Mouse (Mus musculus) 3134 (cell line): Measurements from ENCODE around the gene Lsm14a.
A peak's percentile ranks its signal among the peaks of the same experiment; 100 is the strongest.

Experiments
- DNase-seq: peaks from one replicate; pipeline ENCODE4 v3.0.0-alpha.2; 2011; ENCODE audit warnings: low spot score; ENCODE audit not compliant: insufficient read length; ENCODE audit errors: extremely low read depth

Lsm14a gene

DNA sequence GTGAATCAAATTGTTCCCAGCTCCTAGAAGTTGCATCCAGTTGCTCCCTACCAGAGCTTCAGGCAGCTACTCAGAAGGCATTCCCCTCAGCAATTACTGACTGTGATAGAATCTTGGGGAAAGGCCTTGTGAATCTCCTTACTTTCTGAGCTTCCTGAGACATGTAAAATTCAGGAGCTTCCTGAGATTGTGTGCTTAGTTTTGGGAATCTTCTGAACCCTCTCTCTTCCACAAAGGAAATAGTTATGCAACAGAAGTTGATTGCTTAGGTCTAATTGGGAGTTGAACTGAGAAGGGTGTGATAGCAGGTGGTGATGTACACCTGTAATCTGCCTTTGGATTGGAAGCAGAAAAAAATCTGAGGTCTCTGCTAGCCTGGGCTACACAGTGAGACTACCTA, at the start of gene Lsm14a:
Gene Lsm14a, minus strand, starts transcription at position 101 of the 400 bp plus-strand sequence.
- no peak for DNase-seq

DNA sequence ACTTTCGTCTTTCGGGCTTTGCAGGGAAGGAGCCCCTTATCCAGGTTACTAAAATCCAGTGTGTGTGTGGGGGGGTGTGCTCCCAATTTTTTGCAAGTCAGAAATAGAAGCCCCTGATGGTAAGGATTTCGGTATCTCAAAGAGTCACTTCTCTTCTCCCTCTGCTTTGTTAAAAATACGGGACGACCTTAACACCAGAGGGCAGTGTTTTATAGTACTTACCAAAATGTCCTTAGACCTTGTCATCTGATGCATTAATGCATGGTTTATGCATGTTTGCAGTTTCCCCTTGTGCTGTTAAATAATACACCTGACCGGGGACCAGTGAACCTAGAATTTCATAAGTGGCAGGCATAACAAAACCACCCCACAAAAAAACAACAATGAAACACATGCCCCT, 45.8 kb upstream of the Lsm14a start:
- DNase-seq: no peak

- DNase-seq: no peak
Observed at GRCm38 (mm10) chr7:34433597-34433996, 40.5 kb upstream of the Lsm14a start.

DNA sequence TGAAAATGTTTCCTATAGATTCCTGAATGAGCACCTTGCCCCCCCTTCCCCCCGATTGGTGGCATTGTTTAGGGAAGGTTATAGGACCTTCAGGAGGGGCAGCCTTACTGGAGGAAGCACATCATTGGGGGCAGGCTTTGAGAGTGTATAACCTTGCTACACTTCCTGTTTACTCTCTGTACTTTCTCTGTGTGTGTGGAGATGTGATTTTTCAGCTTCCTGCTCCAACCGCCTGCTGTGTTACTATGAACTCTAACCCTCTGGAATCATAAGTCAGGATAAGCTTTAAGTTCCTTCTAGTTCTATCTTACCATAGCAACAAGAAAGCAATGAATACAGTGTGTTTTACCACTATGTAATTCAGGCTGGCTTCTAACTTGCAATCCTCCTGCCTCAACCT, 28.1 kb upstream of the Lsm14a start:
- DNase-seq: no peak

GRCm38 (mm10) chr7:34407492-34407891, 14.4 kb upstream of the Lsm14a start:
- DNase-seq: no peak

- no peak for DNase-seq
Observed at GRCm38 (mm10) chr7:34403876-34404275, 10.8 kb upstream of the Lsm14a start.

DNA sequence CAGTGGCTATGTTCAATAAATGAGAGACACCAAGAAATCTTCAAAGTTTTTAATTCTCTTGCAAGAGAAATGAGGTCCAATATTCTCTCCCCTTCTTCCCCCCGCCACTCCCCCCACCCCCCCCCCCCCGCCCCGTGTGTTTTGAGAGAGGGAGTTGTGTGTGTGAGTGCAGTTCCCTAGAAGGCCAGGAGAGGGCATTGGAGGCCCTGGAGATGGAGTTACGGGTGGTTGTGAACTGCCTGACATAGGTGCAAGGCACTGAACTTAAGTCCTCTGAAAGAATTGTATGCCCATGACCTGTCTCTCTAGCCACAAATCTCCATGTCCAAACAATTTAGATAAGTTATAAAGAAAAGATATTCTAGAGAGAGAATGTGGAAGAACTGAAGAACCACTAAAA, 7.0 kb upstream of the Lsm14a start:
- DNase-seq: no peak

DNA sequence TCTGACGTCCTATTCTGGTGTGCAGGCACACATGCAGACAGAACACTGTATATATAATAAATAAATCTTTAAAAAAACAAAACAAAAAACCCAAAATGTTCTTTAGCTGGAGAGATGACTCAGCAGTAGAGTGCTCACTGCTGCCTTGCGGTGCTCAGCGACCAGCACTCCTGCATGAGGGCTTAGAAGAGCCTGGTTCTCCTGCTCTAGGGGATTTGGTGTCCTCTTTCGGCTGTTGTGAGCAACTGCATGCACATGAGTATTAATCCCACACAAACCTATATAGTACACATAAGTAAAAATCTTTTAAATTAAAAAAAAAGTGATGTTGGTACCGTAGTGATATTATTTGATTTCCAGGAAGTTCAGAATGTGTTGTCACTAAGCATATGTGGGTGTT, 5.7 kb upstream of the Lsm14a start:
- no peak for DNase-seq

DNA sequence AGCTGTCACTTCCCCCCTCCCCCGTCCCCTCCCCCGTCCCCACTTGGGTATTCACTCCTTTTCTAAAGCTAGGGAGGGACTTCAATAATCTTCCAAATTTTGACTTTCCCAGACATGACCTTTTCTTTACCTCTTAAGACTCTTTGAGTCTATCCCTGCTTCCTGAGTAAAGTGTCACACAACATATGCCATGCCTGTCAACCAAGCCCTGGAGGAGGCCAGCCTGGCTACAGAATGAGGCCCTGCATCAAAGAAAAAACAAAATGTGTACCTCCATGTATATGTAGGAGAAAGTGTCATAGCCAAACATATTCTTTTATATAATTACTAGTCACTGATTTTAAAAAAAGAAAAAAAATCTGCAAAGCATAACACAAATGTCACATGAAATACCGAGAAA, 3.7 kb upstream of the Lsm14a start:
- DNase-seq: no peak

DNA sequence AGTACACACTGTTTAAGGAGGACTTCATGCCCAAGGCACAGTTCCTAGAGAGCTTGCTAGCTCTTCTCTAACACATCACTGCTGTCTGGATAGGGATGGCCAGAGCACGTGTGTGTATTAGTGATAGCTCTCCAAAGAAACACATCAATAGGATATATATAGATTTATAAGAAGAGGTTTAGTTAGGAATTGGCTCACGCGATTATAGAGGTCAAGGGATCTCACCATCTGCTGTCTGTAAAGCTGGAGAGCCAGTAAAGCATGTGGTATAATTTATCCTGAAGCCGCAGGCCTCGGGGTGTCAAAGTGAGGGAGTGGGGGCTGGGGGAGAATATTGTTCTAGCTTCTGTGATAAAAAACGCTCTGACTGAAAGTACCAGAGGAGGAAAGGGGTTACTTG, 2.6 kb upstream of the Lsm14a start:
- no peak for DNase-seq

GRCm38 (mm10) chr7:34394636-34395035, 1.5 kb upstream of the Lsm14a start:
- no peak for DNase-seq

DNA sequence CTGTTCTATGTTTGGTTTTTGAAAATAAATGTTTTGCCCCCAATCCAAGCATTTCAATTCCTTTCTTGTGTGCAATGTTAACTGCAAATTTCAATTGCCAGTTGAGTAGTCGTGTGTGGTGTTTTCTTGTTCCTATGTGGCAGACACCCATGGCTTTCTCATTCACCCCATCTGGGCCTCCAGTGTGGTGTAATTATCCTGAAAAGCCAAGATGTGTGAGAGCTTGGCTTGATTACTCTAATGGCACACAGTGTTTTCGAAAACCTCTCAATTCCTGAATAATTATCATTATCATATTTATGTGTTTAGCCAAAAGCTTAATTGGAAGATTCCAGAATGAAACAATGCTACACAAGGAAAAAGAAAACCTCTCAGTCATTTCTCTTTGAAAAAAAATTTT, 976 bp upstream of the Lsm14a start:
- DNase-seq: no peak

- DNase-seq: no peak
Observed at GRCm38 (mm10) chr7:34392335-34392734, 780 bp downstream of the Lsm14a start.

- DNase-seq: no peak
Observed at GRCm38 (mm10) chr7:34391711-34392110, 1.4 kb downstream of the Lsm14a start.

DNA sequence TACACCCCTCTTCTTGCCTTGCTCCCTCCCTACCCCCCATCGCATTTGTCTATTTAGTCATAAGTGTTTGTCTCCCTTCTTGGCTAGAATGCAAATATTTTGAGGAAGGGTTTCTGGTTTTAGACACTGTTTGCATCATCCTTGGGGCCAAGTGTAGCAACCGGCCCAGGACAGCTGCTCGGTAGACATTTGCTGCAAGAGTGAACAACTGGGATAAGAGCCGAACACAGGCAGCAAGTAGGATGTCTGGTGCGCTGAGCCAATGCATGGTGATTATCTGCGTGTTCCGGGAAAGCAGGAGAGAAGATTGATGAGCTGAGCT, 2.3 kb downstream of the Lsm14a start:
- DNase-seq: peak; percentile 46

DNA sequence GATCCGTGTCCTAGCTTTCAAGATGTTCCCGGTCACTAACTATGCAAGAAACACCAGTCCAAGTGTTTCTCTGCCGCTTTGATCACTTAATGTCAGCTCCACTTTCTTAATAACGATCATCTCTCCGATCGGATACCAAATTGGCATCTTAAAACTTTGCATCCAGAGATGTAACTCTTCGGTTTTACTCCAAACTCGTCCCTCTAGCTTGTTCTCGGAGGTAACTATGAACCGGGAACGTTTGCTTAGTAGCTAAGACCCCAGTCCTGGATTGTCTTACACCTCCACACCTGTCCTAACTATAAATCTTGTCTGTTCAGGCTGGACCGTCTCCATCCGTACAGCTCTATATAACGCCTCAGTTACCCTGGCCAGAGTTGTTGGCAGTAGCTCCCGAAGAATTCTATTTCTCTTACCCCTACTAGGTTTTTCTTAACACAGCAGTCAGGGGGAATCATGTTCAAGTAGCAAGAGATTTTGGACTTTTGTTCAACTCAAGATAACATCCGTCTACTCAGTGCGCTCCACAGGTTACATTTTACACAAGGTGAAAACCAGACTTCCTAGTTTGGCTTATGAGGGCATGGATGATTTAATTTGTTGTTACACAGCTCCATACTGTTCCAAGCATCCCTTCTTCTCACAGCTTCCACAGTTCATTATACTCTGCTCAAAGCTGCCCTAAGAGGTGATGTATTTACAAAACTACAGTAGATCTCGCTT, 2.8 kb downstream of the Lsm14a start:
- no peak for DNase-seq

DNA sequence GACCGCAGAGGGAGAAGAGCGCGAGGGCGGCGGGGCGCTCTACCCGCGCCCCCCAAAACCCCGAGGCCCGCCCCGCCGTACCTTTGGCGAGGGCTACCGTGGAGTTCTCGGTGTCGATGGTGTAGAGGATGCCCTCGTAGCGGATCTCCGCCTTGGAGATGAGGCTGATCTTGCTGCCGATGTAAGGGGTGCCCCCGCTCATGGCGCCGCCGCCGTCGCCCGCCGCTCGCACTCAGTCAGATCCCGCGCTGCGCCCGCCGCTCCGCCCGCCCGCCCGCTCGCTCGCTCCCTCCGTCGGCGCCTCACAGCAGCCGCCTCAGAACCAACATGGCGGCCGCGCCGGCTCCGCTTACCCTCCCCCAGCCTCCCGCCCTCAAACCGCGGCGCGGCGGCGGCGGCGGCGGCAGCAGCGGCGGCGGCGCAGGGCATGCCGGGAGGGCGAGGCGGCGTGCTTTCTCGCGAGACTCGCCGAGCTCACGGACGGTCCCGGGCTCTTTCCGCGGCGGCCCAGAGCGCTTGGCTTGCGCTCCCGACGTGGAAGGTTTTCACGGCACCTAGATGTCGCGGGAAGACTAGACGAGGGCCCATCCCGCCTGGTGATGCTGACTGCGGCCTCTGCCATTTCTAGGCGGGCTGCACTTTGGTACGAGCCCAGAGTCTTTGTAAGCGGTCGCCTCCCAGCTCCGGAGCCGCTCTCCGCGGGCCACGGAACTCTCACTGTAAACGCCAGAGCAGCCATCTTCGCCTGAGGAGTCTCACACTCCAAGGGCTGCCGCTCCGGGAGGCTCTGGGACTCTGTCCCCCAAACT, 3.6 kb downstream of the Lsm14a start:
- peak; percentile 87 for DNase-seq

- DNase-seq: peak; percentile 74
Observed at GRCm38 (mm10) chr7:34388445-34389276, 4.5 kb downstream of the Lsm14a start.

DNA sequence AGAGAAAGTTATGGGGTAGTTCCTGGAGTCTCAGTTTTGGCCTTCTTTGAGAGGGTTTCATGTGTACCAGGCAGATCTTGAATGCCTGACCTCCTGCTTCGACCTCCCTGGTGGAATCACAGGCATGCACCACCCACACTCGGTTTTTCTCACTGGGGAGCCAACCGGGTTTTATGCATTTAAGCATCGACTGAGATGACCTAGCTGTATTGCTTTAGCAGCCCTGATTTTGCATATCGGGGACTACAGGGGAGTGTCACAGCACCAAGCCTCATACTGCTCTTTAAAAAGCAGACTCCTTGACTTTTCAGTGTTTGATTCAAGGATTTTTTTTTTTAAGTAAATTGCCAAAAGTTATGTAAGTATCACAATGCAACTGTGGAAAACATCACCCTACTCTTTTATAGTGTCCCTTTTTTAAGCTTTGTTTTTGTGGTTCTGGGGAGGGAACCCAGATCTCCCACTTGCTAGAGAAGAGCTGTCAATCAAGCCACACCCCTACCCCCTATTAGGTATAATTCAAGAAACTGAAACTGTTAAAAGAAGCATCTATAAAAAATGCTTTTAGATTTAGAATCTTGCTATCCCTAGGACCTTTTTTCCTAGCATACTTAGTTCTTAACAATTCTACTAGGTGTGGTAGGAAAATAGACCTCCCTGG, 5.2 kb downstream of the Lsm14a start:
- no peak for DNase-seq

DNA sequence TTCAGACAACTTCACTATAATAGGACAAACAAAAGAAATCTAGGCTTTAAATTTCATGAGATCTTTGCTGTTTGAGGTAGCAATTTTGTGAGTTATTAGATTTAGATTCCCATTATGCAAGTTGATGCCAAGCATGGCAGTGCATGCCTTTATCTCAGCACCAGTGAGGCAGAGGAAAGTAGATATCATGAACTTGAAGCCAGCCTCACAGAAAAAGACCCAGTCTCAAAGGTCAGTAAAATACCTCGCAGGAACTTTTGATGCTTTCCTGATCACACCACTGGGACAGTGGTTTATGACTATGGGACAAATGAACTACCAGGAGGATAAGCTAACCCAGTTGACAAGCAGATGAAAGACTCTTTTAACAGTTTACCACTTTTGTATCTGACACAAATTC, 10.3 kb downstream of the Lsm14a start:
- no peak for DNase-seq

DNA sequence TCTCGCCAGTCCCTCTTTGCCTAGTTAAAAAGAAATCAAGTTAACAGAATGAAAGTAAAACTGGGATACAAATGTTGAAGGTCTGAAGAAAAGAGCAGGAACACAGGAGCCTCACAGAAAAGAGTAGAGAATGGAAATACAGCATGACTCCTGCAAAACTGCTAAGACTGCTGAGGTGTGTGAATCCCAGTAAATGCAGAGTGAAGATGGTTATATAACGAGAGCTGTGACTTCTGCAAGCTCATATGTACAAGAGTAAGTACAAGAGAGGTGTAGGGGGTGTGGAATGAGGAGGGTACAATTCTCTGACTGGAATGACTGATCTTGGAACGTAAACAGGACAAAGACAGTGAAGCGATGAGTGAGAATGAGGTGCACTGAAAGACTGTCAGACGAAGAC, 11.4 kb downstream of the Lsm14a start:
- no peak for DNase-seq
